Mouse (Mus musculus) liver, embryonic 12.5 days (tissue): ENCODE data around the gene Grb10. TPM values are rescaled to one million over a fixed set of nuclear protein-coding genes. Genes with fewer than 3 reads are reported as not detected.

Experiments
- ATAC-seq: fragments of 200-750 bp; cut with Nextera tagmentation; 2 replicates; pipeline ENCODE4 v1.8.0; 2017; ENCODE audit warnings: moderate number of reproducible peaks, mild to moderate bottlenecking, moderate library complexity
- H3K27ac ChIP-seq: fragments of 300-500 bp; sonication (generic); 2 replicates; pipeline ENCODE4 v1.5.1; 2016; ENCODE audit warnings: mild to moderate bottlenecking
- H3K27me3 ChIP-seq: fragments of 300-500 bp; sonication (generic); replicated peaks from 2 replicates; pipeline ENCODE4 v1.6.1; 2016; ENCODE audit warnings: mild to moderate bottlenecking, moderate library complexity
- H3K36me3 ChIP-seq: fragments of 300-500 bp; sonication (generic); 2 replicates; pipeline ENCODE4 v1.6.1; 2016; ENCODE audit warnings: mild to moderate bottlenecking, moderate library complexity
- H3K4me1 ChIP-seq: fragments of 300-500 bp; sonication (generic); 2 replicates; pipeline ENCODE4 v1.6.1; 2016
- H3K4me2 ChIP-seq: fragments of 300-500 bp; sonication (generic); 2 replicates; pipeline ENCODE4 v1.6.1; 2016; ENCODE audit warnings: mild to moderate bottlenecking, moderate library complexity
- H3K4me3 ChIP-seq: fragments of 300-500 bp; sonication (generic); 2 replicates; pipeline ENCODE4 v1.5.1; 2016; ENCODE audit warnings: mild to moderate bottlenecking, moderate library complexity
- H3K9ac ChIP-seq: fragments of 300-500 bp; sonication (generic); 2 replicates; pipeline ENCODE4 v1.6.1; 2016; ENCODE audit warnings: mild to moderate bottlenecking, moderate library complexity
- H3K9me3 ChIP-seq: fragments of 300-500 bp; sonication (generic); replicated peaks from 2 replicates; pipeline ENCODE4 v1.6.1; 2016; ENCODE audit warnings: mild to moderate bottlenecking, moderate library complexity
- WGBS: fragments of 180-500 bp; shearing (Covaris S2); methylation state at CpG from one replicate; pipeline ENCODE4 v1.1.7; 2016; ENCODE audit not compliant: insufficient replicate concordance; 5-methylcytosine and 5-hydroxymethylcytosine counted together
- polyA plus RNA-seq: library from polyadenylated mRNA; unstranded; fragments of >200 nt; fragmentation: Nextera tagmentation; extraction: Ambion mirVana; gene quantifications from 2 replicates; pipeline ENCODE4 v1.2.1, GENCODE M21; 2016

The Grb10 gene
- polyA plus RNA-seq, 1 experiment from 2014 or later, result 206 TPM

DNA sequence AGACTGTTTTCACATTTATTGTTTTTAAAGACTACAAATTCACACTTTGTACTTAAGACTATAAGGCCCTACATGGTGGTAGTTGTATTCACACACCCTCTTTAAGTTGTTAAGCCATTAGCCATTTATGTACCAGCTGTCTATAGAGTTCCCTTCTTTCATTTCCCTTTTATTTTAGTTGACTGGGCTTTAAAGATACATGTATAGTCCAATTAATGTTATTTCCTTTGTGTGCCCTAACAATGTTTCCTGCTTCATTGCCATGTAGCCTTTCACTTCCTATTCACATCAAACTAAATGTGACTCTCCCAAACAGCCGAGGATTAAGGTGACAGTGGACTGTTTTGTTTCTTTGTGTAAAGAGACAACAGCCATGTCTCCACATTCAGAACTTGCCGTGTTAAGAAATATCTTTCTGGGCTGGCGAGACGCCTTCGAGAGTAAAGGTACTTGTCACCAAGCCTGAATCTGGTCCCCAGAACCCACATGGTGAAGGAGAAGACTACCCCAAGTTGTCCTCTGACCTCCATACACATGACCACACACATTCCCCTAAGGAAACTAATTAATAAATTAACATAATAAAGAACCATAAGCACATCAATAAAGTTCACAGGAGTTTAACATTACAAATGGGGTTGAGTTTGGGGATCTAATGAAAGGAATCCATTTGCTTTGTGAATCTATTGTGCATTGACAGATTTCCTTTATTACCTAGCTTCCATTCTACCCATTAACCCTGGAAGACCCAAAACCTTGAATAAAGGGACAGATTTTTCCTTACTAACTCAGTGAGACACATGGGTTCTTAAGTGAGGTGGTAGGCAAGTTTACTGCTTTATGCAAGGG, 97.4 kb downstream of the Grb10 start:
- Histone ChIP-seq H3K4me3 (no peak overlapping the region), H3K4me2 (no peak overlapping the region), H3K4me1 (peaks cover 22% of the 10 kb centered on the region), H3K9me3 (no peaks in the 10 kb centered on the region), H3K9ac (no peak overlapping the region), H3K36me3 (peaks cover 86% of the 10 kb centered on the region), H3K27me3 (no peaks in the 10 kb centered on the region), H3K27ac (no peak overlapping the region)
- ATAC-seq, result no peak
- WGBS, result 75% methylated on average over 5 of the region's 5 CpGs

DNA sequence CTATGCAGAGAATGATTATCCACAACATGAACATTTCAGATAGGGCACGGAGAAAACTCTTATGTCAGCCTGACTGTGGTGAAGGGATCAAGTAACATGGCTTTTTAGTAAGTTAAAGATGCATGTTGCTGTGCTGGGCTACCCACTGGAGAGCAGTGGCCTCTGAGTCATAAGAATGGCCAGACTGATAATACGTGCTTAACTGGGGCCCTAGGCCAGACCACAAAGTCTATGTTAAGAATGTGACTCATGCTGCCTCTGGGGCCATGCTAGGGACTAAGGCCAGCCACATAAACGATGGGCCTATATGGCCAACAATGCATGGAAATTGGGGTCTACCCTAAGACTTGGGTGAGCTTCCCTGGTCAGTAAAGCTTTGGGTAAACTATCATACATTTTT, 98.9 kb downstream of the Grb10 start:
- Histone ChIP-seq H3K9ac (no peak overlapping the region), H3K4me2 (no peak overlapping the region), H3K4me1 (peaks cover 22% of the 10 kb centered on the region), H3K36me3 (peaks cover 87% of the 10 kb centered on the region), H3K27me3 (no peaks in the 10 kb centered on the region), H3K4me3 (no peak overlapping the region), H3K9me3 (no peaks in the 10 kb centered on the region), H3K27ac (no peak overlapping the region)
- 26% methylated on average over 3 of the region's 3 CpGs for WGBS
- ATAC-seq, result peak; percentile 54

DNA sequence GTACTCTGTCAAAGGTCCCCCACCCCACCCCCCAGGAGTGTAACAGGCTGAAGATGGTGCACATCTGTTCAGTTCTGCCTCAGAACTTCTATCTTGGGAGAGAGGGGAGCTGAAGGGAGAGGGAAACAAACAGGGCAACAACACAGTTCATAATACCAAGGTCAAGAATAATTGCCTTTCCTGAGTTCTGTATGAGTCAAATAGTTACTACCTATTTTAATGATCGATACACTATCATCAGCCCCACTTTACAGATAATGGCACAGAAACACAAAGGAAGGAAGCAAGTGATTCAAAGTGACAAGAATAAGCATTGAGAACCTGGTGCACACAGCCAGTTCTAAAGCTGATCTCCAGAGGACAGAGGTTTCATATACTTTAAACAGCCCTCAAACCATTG, 99.9 kb downstream of the Grb10 start:
- Histone ChIP-seq H3K9ac (no peak overlapping the region), H3K4me2 (no peak overlapping the region), H3K27me3 (no peaks in the 10 kb centered on the region), H3K4me1 (peaks cover 23% of the 10 kb centered on the region), H3K27ac (no peak overlapping the region), H3K9me3 (no peaks in the 10 kb centered on the region), H3K4me3 (no peak overlapping the region), H3K36me3 (peaks cover 85% of the 10 kb centered on the region)
- WGBS, result 81% methylated on average over 1 of the region's 1 CpGs
- ATAC-seq, result no peak

DNA sequence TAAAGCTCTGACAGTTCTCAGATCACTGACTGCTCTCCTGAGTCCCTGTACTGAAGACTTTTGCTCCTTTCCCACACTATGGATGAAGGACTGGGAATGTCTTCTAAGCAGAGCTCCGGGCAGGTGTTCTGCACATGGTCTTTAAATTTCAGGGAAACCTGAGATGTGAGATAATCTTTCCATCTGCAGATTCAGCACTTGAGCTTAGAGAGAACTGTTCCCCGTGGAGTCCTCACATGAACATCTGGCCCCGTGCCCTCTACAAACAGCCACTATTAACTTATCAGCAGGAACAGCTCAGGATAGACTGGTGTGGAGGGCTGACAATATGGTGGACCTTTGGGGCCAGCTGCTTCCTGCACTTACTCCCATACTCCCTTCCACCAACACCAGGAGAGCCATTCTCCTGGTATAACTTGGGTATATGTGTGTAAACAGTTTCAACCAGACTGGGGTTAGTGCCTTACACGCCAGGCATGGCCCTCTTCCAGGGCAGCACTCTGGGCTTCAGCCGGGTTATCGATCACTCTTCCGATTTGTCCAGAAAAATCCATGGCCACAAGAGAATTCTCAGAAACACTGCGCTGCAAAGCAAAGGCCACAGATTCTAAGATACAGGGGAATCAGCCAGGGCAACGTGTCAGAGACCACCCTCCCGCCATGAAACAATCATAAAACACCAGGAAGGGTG, 101.0 kb downstream of the Grb10 start:
- 0 out of 2 replicates have a peak, but pooled peaks have one; percentile 10 for ATAC-seq
- H3K27ac ChIP-seq, result no peak overlapping the region
- WGBS, result 74% methylated on average over 10 of the region's 10 CpGs
- peaks cover 85% of the 10 kb centered on the region for H3K36me3 ChIP-seq
- H3K4me1 ChIP-seq, result peaks cover 26% of the 10 kb centered on the region
- no peaks in the 10 kb centered on the region for H3K27me3 ChIP-seq
- no peaks in the 10 kb centered on the region for H3K9me3 ChIP-seq
- H3K4me2 ChIP-seq, result no peak overlapping the region
- no peak overlapping the region for H3K9ac ChIP-seq
- no peak overlapping the region for H3K4me3 ChIP-seq

DNA sequence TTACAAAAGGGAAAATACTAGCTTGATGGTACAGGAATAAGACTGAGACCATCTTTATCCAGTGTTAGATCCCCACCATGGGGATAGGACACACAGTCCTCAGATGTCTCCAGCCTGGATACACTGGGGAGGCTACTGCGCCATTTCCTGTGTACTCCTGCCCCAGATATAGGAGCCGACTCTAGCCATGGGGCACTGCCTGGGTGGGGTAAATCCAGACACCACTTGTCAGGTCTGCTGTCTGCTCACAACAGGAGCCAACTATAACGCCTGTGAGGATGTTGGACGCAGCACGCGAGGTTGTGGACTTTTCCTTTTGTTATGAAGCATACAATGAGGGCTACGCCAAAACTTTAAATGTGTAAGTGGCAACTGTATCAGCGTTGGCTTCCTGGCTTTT, 103.7 kb downstream of the Grb10 start:
- H3K27me3 ChIP-seq, result no peaks in the 10 kb centered on the region
- H3K4me2 ChIP-seq, result no peak overlapping the region
- H3K4me1 ChIP-seq, result peaks cover 17% of the 10 kb centered on the region
- H3K9ac ChIP-seq, result no peak overlapping the region
- H3K4me3 ChIP-seq, result no peak overlapping the region
- no peak for ATAC-seq
- WGBS, result 78% methylated on average over 8 of the region's 8 CpGs
- peaks cover 90% of the 10 kb centered on the region for H3K36me3 ChIP-seq
- H3K27ac ChIP-seq, result no peak overlapping the region
- no peaks in the 10 kb centered on the region for H3K9me3 ChIP-seq

DNA sequence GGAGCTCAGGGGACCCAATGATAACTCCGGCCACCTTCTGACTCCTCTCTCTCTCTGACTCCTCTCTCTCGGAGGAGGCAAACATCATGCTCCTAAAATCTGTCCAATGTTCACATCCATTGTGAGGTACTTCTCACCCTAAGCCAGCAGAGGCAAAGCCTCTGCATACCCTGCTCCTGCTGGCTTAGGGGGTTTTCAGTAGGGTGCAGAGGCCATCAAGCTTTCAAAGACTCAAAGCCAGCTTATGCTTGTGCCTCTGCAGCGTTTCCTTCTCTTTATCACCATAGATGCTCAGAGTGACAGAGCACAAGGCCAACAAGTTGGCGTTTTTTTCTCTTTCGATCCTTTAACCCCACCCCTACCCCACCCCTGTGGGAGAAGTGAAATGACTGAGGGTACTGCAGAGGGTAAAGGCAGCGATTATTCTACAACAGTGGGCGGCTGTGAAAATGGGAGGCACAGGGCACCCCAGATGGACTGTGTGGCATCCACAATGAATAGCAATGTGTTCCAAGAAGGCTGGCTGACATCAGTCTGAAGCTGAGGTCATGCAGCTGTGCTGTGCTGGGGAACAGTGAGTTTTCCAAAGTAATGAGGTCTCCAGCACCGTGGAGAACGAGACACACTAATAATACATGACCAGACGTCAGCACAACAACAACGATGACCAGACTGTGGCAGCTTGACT, 106.2 kb downstream of the Grb10 start:
- Histone ChIP-seq H3K9ac (no peak overlapping the region), H3K4me3 (no peak overlapping the region), H3K27ac (no peak overlapping the region), H3K4me1 (peaks cover 7% of the 10 kb centered on the region; the same call in 1 of the 2 replicates), H3K9me3 (no peaks in the 10 kb centered on the region), H3K36me3 (peaks cover 69% of the 10 kb centered on the region), H3K4me2 (no peak overlapping the region), H3K27me3 (no peaks in the 10 kb centered on the region)
- no peak for ATAC-seq
- 71% methylated on average over 11 of the region's 11 CpGs for WGBS

DNA sequence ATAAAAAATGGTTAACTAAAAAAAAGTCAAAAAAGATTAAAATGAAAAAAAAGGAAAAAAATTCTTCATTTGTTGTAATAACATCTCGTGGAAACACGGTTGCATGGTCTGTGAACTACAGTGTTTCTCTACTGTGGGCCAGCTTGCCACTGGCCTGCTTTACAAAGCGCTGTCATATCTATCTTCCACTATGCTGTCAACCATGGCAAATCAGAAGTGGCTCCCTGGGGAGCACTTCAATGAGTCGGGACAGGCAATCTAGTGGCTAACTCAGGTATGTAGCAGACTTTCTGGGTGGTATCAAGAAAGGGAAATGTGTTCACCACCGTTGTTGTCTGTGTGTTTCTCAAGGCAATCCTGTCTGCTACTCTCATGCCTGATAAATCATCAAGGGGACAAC, 106.8 kb downstream of the Grb10 start:
- Histone ChIP-seq H3K27ac (no peak overlapping the region), H3K9ac (no peak overlapping the region), H3K9me3 (no peaks in the 10 kb centered on the region), H3K27me3 (no peaks in the 10 kb centered on the region), H3K4me2 (no peak overlapping the region), H3K36me3 (peaks cover 64% of the 10 kb centered on the region), H3K4me3 (no peak overlapping the region), H3K4me1 (peaks cover 7% of the 10 kb centered on the region; the same call in 1 of the 2 replicates)
- ATAC-seq, result no peak
- WGBS, result 77% methylated on average over 5 of the region's 5 CpGs

DNA sequence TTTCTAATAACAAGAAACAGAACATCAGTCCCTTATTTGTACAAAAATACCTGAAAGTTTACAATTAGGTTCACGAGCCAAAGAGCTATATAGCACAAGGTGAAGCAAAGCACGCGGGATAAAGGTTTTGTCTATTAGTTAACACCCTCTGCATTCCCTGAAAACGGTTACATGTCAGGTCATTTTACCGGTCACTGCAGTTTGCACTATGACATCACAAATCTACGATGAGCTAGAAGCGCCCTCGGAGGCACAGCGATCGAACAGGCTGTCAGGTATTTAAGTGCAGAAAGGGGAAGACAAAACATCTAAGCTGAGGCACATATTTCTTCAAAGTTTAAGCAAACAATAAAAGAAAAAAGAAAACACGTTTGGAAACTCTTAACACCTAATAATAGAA, 108.0 kb downstream of the Grb10 start:
- no peak for ATAC-seq
- no peak overlapping the region for H3K9ac ChIP-seq
- H3K4me2 ChIP-seq, result no peak overlapping the region
- peaks cover 52% of the 10 kb centered on the region for H3K36me3 ChIP-seq
- no peak overlapping the region for H3K27ac ChIP-seq
- H3K9me3 ChIP-seq, result no peaks in the 10 kb centered on the region
- H3K4me3 ChIP-seq, result no peak overlapping the region
- WGBS, result 81% methylated on average over 11 of the region's 11 CpGs
- H3K27me3 ChIP-seq, result no peaks in the 10 kb centered on the region
- H3K4me1 ChIP-seq, result peaks cover 7% of the 10 kb centered on the region; the same call in 1 of the 2 replicates

DNA sequence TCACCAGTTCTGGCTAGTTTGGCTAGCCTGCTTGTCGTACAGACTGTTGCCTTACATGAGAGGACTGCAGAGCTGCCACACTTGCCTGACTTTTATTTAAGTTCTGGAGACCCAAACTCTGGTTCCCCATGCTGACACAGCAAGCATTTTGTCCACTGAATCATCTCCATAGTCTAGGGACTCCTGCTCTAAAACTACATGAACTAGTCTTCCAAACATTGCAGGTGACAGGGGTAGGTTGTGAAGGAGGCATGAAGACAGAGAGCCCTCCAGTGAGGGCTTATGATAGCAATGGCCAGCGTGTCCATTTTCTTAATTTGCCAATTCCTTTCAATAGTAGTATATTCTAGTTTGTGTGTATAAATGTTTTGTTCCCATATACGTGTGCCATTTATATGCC, 109.4 kb downstream of the Grb10 start:
- H3K36me3 ChIP-seq, result peaks cover 41% of the 10 kb centered on the region
- no peak for ATAC-seq

DNA sequence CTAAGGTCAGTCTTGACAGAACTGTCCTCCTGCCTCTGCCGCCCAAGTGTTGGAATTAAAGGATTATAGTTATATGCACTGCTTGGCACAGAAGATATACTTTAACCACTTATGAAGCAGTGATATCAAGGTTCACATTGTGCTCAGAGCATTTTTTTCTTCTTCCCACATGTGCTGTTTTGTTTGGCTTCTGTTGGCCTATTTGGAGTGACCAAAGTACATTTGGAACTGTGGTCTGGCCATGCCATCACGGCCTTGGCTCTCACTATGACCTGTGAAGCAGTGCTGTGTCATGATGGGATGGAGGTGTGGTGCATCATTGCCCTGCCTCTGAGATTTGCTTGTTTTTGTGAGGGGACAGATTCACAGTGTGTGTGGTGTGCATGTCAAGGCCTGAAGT, 109.9 kb downstream of the Grb10 start:
- no peak overlapping the region for H3K4me2 ChIP-seq
- peaks cover 13% of the 10 kb centered on the region for H3K4me1 ChIP-seq
- peaks cover 36% of the 10 kb centered on the region for H3K36me3 ChIP-seq
- no peak overlapping the region for H3K9ac ChIP-seq
- H3K27me3 ChIP-seq, result no peaks in the 10 kb centered on the region
- peak; percentile 46 for ATAC-seq
- H3K9me3 ChIP-seq, result no peaks in the 10 kb centered on the region
- 64% methylated on average over 2 of the region's 2 CpGs for WGBS
- H3K27ac ChIP-seq, result no peak overlapping the region
- no peak overlapping the region for H3K4me3 ChIP-seq

More for the DNA sequence above, 109.4 kb downstream of the Grb10 start:
- Histone ChIP-seq H3K27ac (no peak overlapping the region), H3K4me3 (no peak overlapping the region), H3K27me3 (no peaks in the 10 kb centered on the region), H3K9ac (no peak overlapping the region), H3K4me2 (no peak overlapping the region), H3K4me1 (peaks cover 9% of the 10 kb centered on the region), H3K9me3 (no peaks in the 10 kb centered on the region)
- 79% methylated on average over 3 of the region's 3 CpGs for WGBS

DNA sequence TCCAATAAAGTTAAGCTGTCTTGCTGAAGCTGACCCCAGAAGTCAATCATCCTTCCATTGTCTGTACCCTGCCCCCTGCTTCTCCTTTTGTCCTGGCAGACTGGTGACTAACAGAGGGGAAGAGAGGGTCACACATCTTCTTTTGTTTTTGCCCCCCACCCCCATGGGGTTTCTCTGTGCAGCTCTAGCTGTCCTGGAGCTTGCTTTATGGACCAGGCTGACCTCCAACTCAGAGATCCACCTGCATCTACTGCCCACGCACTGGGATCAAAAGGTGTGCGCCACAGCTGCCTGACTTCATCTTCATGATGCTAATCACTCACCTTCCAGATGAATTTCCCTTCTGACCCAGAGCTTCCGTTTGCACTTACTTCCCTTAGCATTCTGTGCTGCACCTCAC, 114.6 kb downstream of the Grb10 start:
- Histone ChIP-seq H3K27me3 (no peaks in the 10 kb centered on the region), H3K9ac (no peak overlapping the region), H3K27ac (no peak overlapping the region), H3K36me3 (no peaks in the 10 kb centered on the region), H3K9me3 (no peaks in the 10 kb centered on the region), H3K4me2 (peak overlapping the region; percentile 15; the same call in 1 of the 2 replicates), H3K4me3 (no peak overlapping the region), H3K4me1 (peaks cover 16% of the 10 kb centered on the region)
- no peak for ATAC-seq
- WGBS, result 54% methylated on average over 3 of the region's 3 CpGs

DNA sequence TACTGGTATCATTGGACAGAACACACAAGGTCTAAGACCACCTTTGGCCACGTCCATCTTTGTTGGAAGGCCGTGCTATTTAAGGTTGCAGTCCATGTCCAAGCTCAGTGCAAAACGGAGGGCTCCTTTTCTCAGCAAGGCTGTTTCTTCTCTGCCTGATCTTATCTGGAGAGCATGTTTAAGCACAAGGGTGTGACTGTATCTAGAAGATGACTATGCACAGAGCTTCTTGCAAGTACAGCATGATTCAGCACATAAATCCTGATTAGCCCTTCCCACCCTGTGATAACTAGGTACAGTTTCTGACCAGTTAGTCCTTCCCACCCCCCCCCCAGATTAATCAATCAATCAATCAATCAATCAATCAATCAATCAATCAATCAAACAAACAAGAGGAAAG, 115.1 kb downstream of the Grb10 start:
- Histone ChIP-seq H3K27me3 (no peaks in the 10 kb centered on the region), H3K4me3 (no peak overlapping the region), H3K36me3 (no peaks in the 10 kb centered on the region), H3K4me2 (peak overlapping the region; percentile 15), H3K27ac (no peak overlapping the region), H3K9ac (no peak overlapping the region), H3K4me1 (peaks cover 16% of the 10 kb centered on the region), H3K9me3 (no peaks in the 10 kb centered on the region)
- 63% methylated on average over 3 of the region's 3 CpGs for WGBS
- peak; percentile 89 for ATAC-seq
